Mouse (Mus musculus) spleen, postnatal 10 days (tissue): Measurements from ENCODE around the gene Cys1.
A peak's percentile ranks its signal among the peaks of the same experiment; 100 is the strongest.

Source experiments
- DNase-seq, 2 experiments: peaks; one replicate each; pipeline ENCODE4 v3.0.0; 2021 to 2022; ENCODE audit warnings: low spot score in 2 of 2

The Cys1 gene

GRCm38 (mm10) chr12:24697484-24698204, 16.0 kb upstream of the Cys1 start:
- peak in 1 of 2 experiments; percentile 55 for DNase-seq

GRCm38 (mm10) chr12:24696500-24697483, 15.2 kb upstream of the Cys1 start:
- DNase-seq = peak; percentile 74 to 85

- DNase-seq = no peak
These were observed 8.7 kb upstream of the Cys1 start for GRCm38 (mm10) chr12:24690351-24690750.

GRCm38 (mm10) chr12:24686696-24687346, 5.2 kb upstream of the Cys1 start:
- DNase-seq = no peak

GRCm38 (mm10) chr12:24686038-24686695, 4.6 kb upstream of the Cys1 start:
- no peak for DNase-seq

- no peak for DNase-seq
These were observed 1.8 kb upstream of the Cys1 start for GRCm38 (mm10) chr12:24683461-24683860.

- DNase-seq = no peak
These were observed 950 bp upstream of the Cys1 start for GRCm38 (mm10) chr12:24682563-24682962.

GRCm38 (mm10) chr12:24680492-24681285, 924 bp downstream of the Cys1 start:
- DNase-seq = no peak

- DNase-seq = no peak
These were observed 1.5 kb downstream of the Cys1 start for GRCm38 (mm10) chr12:24680096-24680491.

- no peak for DNase-seq
These were observed 19.5 kb downstream of the Cys1 start for GRCm38 (mm10) chr12:24662131-24662530.

GRCm38 (mm10) chr12:24661100-24661499, 20.5 kb downstream of the Cys1 start:
- DNase-seq = no peak

- no peak for DNase-seq
These were observed 21.7 kb downstream of the Cys1 start for GRCm38 (mm10) chr12:24659923-24660322.

- DNase-seq = no peak
These were observed 22.6 kb downstream of the Cys1 start for GRCm38 (mm10) chr12:24658998-24659397.

GRCm38 (mm10) chr12:24656436-24656835, 25.2 kb downstream of the Cys1 start:
- DNase-seq = no peak

- no peak for DNase-seq
These were observed 27.3 kb downstream of the Cys1 start for GRCm38 (mm10) chr12:24654065-24654862.

- DNase-seq = peak; percentile 98 to 99
These were observed 29.8 kb downstream of the Cys1 start for GRCm38 (mm10) chr12:24651642-24652342.

GRCm38 (mm10) chr12:24651063-24651557, 30.5 kb downstream of the Cys1 start, which contains the start of gene Klf11:
Klf11 (plus strand) TSS chr12:24651274.
- DNase-seq = peak; percentile 95 to 97

- peak in 1 of 2 experiments; percentile 45 for DNase-seq
These were observed 31.1 kb downstream of the Cys1 start for GRCm38 (mm10) chr12:24650415-24651062.
